Mouse (Mus musculus): ENCODE data around the gene Rpl39l. TPM values are rescaled to one million over a fixed set of nuclear protein-coding genes. Genes with fewer than 3 reads are reported as not detected.
"Not testable (repeated sequence)": the region's sequence is repeated elsewhere in the genome, so short reads cannot be mapped to it uniquely, and the experiment has no call there.

Gene Rpl39l
- 0.19 TPM in 1 of 2 replicates, not detected in the other for polyA plus RNA-seq (2012; rRNA removed)

DNA sequence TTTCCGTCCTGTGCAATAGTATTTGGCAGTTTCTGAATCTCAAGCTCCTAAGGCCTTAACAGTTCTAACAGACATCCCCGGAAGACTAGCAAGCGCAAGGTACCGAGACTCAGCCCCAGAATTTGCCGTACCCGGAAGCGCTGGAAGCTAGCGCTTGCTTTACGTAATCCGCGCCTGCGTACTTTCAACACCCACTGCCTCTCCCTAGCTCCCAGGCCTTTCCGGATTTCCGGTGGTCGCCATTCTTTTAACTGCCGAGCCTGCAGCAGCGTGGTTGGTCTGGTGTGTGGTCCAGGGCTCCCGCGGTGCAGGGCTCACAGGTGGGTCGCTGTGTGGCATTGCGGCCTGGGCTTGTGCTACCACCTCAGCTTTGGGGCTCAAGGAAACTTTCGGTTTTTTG lies at the start of gene Rpl39l:
Rpl39l (plus strand) TSS at position 222 of the 400 bp plus-strand sequence.
- Histone ChIP-seq H3K4me3 (ENCODE audit: insufficient read depth, low read length) (no peak within 1 kb of the TSS), H3K27ac (ENCODE audit: insufficient read depth, low read length) (no peak within 1 kb of the TSS), H3K4me1 (ENCODE audit: control insufficient read depth, insufficient read depth, low read length) (no peaks in the 10 kb centered on the region)
- TF ChIP-seq CTCF (IDR thresholded peaks at IDR 0.05; ENCODE audit: extremely low read depth, insufficient read depth, low read length) (no peak), POLR2A (IDR thresholded peaks at IDR 0.05; ENCODE audit: extremely low read depth, insufficient read depth, low read length) (no peak)

- no peak for TF ChIP-seq CTCF (IDR thresholded peaks at IDR 0.05; ENCODE audit: extremely low read depth, insufficient read depth, low read length)
- TF ChIP-seq POLR2A (IDR thresholded peaks at IDR 0.05; ENCODE audit: extremely low read depth, insufficient read depth, low read length): no peak
- Histone ChIP-seq H3K4me3 (ENCODE audit: insufficient read depth, low read length) (no peak overlapping the region), H3K27ac (ENCODE audit: insufficient read depth, low read length) (no peak overlapping the region), H3K4me1 (ENCODE audit: control insufficient read depth, insufficient read depth, low read length) (no peaks in the 10 kb centered on the region)
Observed at GRCm38 (mm10) chr16:10127586-10127985, 42.4 kb upstream of the Rpl39l start.

- no peak overlapping the region for H3K4me3 ChIP-seq (ENCODE audit: insufficient read depth, low read length)
- no peak overlapping the region for H3K27ac ChIP-seq (ENCODE audit: insufficient read depth, low read length)
- no peaks in the 10 kb centered on the region for H3K4me1 ChIP-seq (ENCODE audit: control insufficient read depth, insufficient read depth, low read length)
- TF ChIP-seq CTCF (IDR thresholded peaks at IDR 0.05; ENCODE audit: extremely low read depth, insufficient read depth, low read length): no peak
- TF ChIP-seq POLR2A (IDR thresholded peaks at IDR 0.05; ENCODE audit: extremely low read depth, insufficient read depth, low read length): no peak
Observed at GRCm38 (mm10) chr16:10129052-10129911, 40.7 kb upstream of the Rpl39l start.

DNA sequence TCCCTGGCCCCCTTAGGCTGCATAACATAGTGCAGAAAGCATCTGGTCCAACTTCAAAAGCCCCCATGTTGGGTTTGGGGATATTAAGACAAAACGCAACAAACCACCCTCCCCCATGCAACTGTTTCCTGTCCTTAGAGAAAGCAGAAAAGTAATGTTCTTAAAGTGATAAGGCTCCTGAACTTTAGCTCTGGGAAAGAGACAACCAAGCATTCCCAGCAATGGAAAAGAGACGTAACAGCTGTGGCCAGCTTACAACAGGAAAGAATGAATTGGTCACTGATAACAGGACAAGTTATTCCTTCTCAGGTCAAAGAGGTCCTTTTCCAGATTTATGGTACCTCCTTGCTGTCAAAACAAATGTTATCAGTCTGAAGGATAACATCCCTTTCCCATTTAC lies 26.9 kb upstream of the Rpl39l start:
- H3K4me3 ChIP-seq (ENCODE audit: insufficient read depth, low read length): no peak overlapping the region
- H3K27ac ChIP-seq (ENCODE audit: insufficient read depth, low read length): no peak overlapping the region
- TF ChIP-seq POLR2A (IDR thresholded peaks at IDR 0.05; ENCODE audit: extremely low read depth, insufficient read depth, low read length) (no peak), CTCF (IDR thresholded peaks at IDR 0.05; ENCODE audit: extremely low read depth, insufficient read depth, low read length) (no peak)
- H3K4me1 ChIP-seq (ENCODE audit: control insufficient read depth, insufficient read depth, low read length): no peaks in the 10 kb centered on the region

DNA sequence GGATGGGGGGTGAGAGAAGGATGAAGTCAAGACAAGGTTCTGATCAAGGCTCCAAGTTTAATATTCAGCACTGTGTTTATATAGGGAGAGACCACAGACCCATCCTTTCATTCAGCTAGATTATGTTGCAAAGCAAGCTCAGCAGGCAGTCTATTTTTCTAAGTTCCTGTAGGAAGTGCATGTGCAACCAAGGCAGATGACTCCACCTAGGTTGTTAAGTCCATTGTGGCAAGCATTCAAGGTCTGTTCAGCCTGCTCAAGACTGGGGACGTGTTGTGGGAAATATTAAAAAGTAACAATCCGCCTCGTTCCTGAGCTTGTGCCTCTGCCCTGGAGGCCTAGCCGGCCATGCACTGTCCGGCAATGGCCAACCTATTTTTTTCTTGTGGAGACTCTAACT lies 22.6 kb upstream of the Rpl39l start:
- TF ChIP-seq POLR2A (IDR thresholded peaks at IDR 0.05; ENCODE audit: extremely low read depth, insufficient read depth, low read length): no peak
- TF ChIP-seq CTCF (IDR thresholded peaks at IDR 0.05; ENCODE audit: extremely low read depth, insufficient read depth, low read length): no peak
- Histone ChIP-seq H3K4me3 (ENCODE audit: insufficient read depth, low read length) (no peak overlapping the region), H3K4me1 (ENCODE audit: control insufficient read depth, insufficient read depth, low read length) (no peaks in the 10 kb centered on the region), H3K27ac (ENCODE audit: insufficient read depth, low read length) (no peak overlapping the region)

- no peaks in the 10 kb centered on the region for H3K4me1 ChIP-seq (ENCODE audit: control insufficient read depth, insufficient read depth, low read length)
- no peak overlapping the region for H3K4me3 ChIP-seq (ENCODE audit: insufficient read depth, low read length)
- no peak for TF ChIP-seq POLR2A (IDR thresholded peaks at IDR 0.05; ENCODE audit: extremely low read depth, insufficient read depth, low read length)
- TF ChIP-seq CTCF (IDR thresholded peaks at IDR 0.05; ENCODE audit: extremely low read depth, insufficient read depth, low read length): no peak
- no peak overlapping the region for H3K27ac ChIP-seq (ENCODE audit: insufficient read depth, low read length)
Observed at GRCm38 (mm10) chr16:10169123-10169905, 712 bp upstream of the Rpl39l start.

- TF ChIP-seq CTCF (IDR thresholded peaks at IDR 0.05; ENCODE audit: extremely low read depth, insufficient read depth, low read length): no peak
- TF ChIP-seq POLR2A (IDR thresholded peaks at IDR 0.05; ENCODE audit: extremely low read depth, insufficient read depth, low read length): no peak
- H3K4me3 ChIP-seq (ENCODE audit: insufficient read depth, low read length): no peak overlapping the region
- H3K4me1 ChIP-seq (ENCODE audit: control insufficient read depth, insufficient read depth, low read length): no peaks in the 10 kb centered on the region
- H3K27ac ChIP-seq (ENCODE audit: insufficient read depth, low read length): no peak overlapping the region
Observed at GRCm38 (mm10) chr16:10171276-10171675, 1.2 kb downstream of the Rpl39l start.

DNA sequence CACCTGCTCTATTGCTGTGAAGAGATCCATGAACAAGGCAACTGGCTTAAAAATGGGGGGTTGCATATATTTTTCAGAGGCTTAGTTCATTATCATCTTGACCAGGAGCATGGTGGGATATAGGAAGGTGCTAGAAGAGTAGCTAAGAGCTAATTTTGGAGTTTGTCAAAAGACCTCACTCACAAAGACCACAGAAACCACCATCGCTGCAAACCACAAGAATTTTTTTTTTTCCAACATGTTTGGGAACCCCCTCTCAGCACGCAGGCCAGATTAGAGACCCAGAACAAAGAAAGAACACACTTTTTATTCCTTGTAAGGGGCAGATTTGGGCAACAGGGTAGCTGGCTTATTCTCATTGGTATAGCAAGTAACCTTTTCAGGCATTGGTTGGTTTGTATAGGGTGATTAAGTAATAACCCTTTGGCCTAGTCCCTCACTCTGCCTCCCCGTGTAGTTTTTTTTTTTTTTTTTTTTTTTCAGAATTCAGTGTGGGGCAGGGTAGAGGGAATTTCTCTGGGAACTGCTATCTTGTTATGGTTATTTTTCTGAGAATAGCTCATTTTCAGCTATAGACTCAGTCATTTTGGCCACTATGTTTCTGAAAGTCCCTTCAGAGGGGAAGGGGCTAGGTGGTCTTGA lies 2.3 kb downstream of the Rpl39l start:
- TF ChIP-seq CTCF (IDR thresholded peaks at IDR 0.05; ENCODE audit: extremely low read depth, insufficient read depth, low read length) (no peak), POLR2A (IDR thresholded peaks at IDR 0.05; ENCODE audit: extremely low read depth, insufficient read depth, low read length) (no peak)
- Histone ChIP-seq H3K4me3 (ENCODE audit: insufficient read depth, low read length) (no peak overlapping the region), H3K27ac (ENCODE audit: insufficient read depth, low read length) (no peak overlapping the region), H3K4me1 (ENCODE audit: control insufficient read depth, insufficient read depth, low read length) (no peaks in the 10 kb centered on the region)

DNA sequence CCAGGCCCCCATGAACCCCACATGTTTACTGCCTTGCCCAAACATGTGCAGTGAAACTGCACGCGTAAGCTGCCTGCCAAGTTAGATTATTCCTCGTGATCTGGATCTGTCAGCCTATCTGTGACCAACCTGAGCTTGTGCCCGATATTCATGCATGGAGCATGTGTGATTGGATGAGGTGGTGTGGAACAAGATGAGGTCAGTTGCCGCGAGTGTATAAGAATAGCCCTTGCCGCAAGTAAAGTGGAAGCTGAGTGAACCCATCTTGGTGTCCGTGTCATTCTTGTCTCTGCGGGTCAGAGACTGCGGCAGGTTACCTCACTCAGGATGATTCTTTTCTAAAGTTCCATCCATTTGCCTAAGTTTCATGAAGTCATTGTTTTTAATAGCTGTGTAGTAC lies 17.4 kb downstream of the Rpl39l start:
- not testable (repeated sequence) for H3K4me3 ChIP-seq (ENCODE audit: insufficient read depth, low read length); H3K4me1 ChIP-seq (ENCODE audit: control insufficient read depth, insufficient read depth, low read length); H3K27ac ChIP-seq (ENCODE audit: insufficient read depth, low read length)
